Mouse (Mus musculus) neutrophil, adult 5-6 weeks (primary cell): ENCODE data around the gene Ccdc69. TPM values are rescaled to one million over a fixed set of nuclear protein-coding genes. Genes with fewer than 3 reads are reported as not detected.
"Not testable (repeated sequence)": the region's sequence is repeated elsewhere in the genome, so short reads cannot be mapped to it uniquely, and the experiment has no call there.

ENCODE experiments used
- ATAC-seq: fragments of 151-379, 151-347 bp; 2 replicates; pipeline ENCODE4 v1.8.0; 2017; ENCODE audit warnings: mild to moderate bottlenecking, moderate TSS enrichment; ENCODE audit not compliant: insufficient number of reproducible peaks, poor library complexity, low FRiP score, severe bottlenecking; ENCODE audit errors: extremely low read depth
- total RNA-seq: library from RNA; stranded (forward); fragments of 200-1000 nt; gene quantifications from 2 replicates; pipeline ENCODE4 v1.2.3, GENCODE M21; 2017

Ccdc69 gene
- 30.4 and 33.2 TPM in 2 replicates for total RNA-seq

DNA sequence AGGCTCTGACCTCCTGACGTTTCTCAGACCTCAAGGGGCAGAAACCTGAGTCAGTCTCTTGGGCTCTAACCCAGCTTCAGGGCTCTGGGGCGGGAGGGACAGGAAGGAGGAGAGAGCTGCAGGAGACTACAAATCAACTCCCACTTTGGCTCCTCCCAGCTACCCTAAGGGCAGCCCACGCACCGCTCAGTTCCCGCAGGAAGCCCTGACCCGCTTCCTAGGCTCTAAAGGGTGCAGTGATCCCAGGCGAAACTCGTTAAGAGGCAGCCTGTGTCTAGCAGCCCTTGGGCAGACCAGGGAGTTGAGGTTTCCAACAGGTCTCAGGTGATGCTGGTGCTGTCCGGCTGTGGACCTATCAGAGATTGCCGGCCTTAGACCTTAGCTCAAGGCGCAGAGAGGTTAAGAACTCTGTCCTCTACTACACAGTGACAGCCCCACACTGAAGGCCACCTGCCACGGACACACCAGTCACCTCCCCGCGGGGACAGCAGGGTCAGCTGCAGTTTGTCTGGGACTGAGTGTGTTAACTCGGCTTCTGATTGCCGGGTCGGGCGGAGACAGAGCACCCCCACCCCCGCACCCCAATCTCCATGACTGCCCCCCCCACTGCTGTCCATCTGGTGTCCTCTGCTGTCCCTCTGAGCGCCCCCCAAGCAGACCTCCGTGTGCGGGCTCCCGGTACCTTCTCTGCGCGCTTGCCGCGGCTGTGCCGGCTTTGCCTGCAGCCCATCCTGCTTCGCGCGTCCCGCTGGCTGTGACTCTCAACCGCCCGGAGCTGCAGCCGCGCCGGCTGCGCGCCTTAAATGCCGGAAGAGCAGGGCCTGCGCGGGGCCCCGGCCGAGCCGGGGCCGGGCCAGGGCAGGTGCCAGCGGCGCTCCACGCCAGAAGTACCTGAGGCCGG lies at the start of gene Ccdc69:
Ccdc69 (minus strand) TSS at position 801 of the 901 bp plus-strand sequence.
- ATAC-seq, result peak; percentile 55

GRCm38 (mm10) chr11:55126663-55127062 lies 48.7 kb upstream of the Ccdc69 start:
- ATAC-seq, result no peak

- ATAC-seq, result no peak
Observed at GRCm38 (mm10) chr11:55121430-55121829, 43.5 kb upstream of the Ccdc69 start.

GRCm38 (mm10) chr11:55120821-55121271 lies 42.9 kb upstream of the Ccdc69 start:
- peak; percentile 38; the same call in 1 of the 2 replicates for ATAC-seq

- no peak for ATAC-seq
Observed at GRCm38 (mm10) chr11:55120279-55120678, 42.3 kb upstream of the Ccdc69 start.

DNA sequence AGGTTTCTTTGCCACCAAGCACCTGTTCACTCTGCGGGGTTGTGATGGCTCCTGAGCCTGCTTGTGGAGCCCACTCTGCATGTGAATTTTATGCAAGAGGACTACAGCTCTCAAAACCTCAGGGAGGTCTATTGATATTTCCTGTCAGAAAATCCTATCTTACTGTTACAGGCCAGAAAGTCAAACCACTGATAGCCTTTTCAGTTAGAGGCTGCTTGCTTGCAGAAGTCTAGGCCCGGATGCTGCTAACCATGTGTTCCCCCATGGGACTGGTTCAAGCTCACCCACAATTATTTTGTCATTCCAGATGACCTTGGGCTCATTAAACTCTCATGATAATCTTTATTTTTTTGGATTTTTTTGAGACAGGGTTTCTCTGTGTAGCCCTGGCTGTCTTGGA lies 39.1 kb upstream of the Ccdc69 start:
- ATAC-seq, result no peak

DNA sequence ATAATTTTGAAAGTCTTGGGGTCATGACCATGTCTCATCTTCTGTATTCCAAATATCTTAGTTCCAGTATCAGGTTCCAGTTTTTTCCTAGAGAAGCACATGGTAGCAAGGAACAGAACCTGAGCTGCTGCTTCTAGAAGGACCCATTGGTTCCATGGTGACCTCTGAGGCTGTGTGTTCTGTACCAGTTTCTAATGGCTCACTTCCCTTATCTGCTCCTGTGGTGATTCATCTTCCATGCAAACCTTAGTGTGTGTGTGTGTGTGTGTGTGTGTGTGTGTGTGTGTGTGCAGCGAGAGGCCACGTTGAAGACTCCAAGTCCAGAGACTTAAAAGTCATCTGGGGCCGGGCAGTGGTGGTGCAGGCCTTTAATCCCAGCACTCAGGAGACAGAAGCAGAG lies 38.1 kb upstream of the Ccdc69 start:
- no peak for ATAC-seq

DNA sequence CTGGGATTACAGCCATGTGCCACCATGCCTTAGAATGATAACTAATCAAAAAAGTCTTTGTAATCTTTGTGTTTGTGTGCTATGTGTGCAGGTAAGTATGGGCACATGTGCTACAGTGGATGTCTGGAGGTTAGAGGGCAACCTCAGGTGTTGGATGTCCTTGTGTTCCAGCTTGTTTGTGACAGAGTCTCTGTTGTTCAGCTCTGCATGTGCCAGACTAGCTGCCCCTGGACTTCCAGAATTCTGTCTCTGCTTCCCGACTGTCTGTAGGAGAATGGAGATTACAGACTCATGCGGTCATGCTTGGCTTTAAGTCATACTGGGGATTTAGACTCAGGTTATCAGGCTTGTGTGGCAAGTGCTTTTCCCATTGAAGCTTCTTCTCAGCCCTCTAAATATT lies 36.4 kb upstream of the Ccdc69 start:
- ATAC-seq, result no peak

DNA sequence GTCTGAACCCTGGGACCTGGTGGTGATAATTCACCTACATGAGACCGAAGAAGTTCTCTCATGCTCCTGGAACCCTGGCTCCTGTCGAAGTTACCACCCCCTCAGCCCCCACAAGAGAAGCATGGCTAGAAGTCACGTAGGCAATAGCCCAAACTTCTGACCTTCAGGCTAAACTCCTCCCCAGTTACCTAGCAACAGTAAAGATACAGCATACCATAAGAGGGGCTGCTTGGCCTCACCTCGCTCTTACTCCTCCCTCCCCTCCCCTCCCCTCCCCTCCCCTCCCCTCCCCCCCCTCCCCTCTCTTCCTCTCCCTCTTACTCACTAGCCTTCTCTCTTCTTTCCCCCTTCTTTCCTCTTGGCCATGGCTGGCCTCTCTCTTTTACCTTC lies 35.9 kb upstream of the Ccdc69 start:
- not testable (repeated sequence) for ATAC-seq

DNA sequence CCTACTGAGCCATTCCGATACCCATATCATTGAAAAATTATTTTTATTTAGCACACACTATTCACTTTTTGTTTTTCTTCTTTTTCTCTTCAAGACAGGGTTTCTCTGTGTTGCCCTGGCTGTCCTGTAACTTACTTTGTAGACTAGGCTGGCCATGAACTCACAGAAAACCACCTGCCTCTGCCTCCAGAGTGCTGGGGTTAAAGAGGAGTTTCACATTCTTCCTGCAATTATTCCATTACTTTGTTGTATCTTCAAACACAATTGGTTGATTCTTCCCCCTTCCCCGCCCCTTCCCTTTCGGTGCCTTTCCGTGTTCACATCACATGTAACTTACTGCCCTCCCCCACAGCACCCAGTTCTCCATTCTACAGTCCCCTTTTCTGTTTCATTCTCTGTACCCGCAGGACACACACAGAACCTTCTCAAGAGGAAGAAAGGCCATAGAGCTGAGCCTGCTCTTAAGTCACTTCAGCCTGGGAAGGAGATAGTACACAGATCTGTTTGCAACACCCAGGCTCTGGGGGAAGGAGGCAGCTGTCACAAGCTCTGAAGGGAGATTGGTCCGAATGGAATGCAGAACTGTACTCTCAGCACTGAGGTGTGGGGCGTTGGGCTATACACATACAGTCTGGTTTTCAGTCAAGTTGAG lies 35.4 kb upstream of the Ccdc69 start:
- ATAC-seq, result peak; percentile 91

DNA sequence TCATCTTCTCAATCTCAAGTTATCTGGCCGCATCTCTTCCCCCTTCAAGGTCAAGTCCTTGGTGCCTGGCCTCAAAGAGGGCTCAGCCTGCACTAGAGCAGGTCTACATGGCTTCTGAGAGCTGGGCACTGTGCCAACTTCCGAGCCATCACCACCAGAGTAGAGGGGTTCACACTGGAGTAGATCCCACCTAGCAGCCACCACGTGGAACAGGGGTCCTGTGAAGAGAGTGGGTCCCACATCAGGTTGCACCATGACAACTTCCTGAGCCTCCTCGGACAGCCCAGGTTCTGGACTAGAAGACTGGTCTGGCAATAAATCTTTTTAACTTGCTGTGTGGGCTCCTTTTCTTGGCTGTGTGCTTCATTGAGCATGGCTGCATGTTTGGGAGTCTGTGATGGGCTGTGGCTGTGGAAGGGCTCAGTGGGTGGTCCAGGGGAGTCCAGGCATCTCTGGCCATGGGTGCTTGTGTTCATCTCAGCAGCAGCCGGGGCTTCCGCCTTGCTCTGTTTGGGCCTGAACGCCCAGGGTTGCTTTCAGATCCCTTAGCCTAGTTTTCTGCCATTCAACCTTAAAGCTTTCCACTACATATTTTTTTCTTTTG lies 32.7 kb upstream of the Ccdc69 start:
- no peak for ATAC-seq

GRCm38 (mm10) chr11:55109521-55110300 lies 31.8 kb upstream of the Ccdc69 start:
- ATAC-seq, result no peak

DNA sequence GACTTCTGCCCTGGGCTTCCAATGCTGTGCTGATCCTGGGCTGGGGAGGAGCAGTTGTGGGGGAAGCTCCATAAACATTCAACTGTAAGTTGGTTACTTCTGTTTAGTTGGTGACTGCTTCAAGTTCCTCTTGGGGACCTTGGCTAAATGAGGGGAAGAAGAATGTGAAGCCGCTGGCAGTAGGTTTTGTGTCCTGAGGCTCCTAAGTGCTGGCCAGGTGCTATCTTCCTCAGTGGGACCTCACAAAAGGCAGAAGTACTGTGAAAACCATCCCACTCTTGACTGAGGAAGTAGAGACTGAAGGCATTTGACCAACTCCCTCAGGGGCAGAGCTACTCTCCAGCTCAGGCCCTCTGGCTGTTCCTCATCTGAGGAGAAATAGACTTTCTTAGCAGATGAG lies 28.7 kb upstream of the Ccdc69 start:
- peak; percentile 58 for ATAC-seq

- no peak for ATAC-seq
Observed at GRCm38 (mm10) chr11:55105389-55105788, 27.5 kb upstream of the Ccdc69 start.

- no peak for ATAC-seq
Observed at GRCm38 (mm10) chr11:55103229-55103628, 25.3 kb upstream of the Ccdc69 start.

- no peak for ATAC-seq
Observed at GRCm38 (mm10) chr11:55102015-55102414, 24.1 kb upstream of the Ccdc69 start.

- peak; percentile 45 for ATAC-seq
Observed at GRCm38 (mm10) chr11:55099868-55100267, 21.9 kb upstream of the Ccdc69 start.

GRCm38 (mm10) chr11:55099019-55099771 lies 21.3 kb upstream of the Ccdc69 start:
- no peak for ATAC-seq
